Mouse (Mus musculus) megakaryocyte-erythroid progenitor cell, adult 5-6 weeks (primary cell): ENCODE results near the gene Vwa5b2. TPM values are rescaled to one million over a fixed set of nuclear protein-coding genes. Genes with fewer than 3 reads are reported as not detected.

Experiments used
- ATAC-seq: replicated peaks from 2 replicates; pipeline ENCODE4 v1.8.0; 2016; ENCODE audit warnings: mild to moderate bottlenecking, inconsistent platforms; ENCODE audit not compliant: severe bottlenecking, poor library complexity, low FRiP score, low TSS enrichment
- total RNA-seq, 2 experiments: library from RNA; stranded (forward) in 1 of 2; stranded (reverse) in 1 of 2; fragments of 200-1000, 215-1000 nt in 1 of 2; fragments of >200 nt in 1 of 2; fragmentation: Nextera tagmentation in 1 of 2; gene quantifications; 2 replicates each; pipeline ENCODE4 v1.2.3; 2014 to 2017

Gene Vwa5b2
- total RNA-seq, 2 experiments from 2014 or later: not detected

DNA sequence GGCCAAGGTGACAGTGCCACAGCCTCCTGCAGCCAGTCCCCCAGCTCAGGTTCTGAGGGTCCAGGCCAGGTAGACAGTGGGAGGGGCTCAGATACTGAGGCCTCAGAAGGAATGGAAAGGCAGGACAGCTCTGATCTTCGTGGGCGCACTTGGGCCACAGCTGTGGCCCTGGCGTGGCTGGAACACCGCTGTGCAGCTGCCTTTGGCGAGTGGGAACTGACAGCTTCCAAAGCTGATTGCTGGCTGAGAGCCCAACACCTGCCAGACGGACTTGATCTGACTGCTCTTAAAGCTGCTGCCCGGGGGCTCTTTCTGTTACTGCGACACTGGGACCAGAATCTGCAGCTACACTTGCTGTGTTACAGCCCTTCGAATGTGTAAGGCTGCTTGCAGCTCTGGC, 15.4 kb downstream of the Vwa5b2 start:
- no peak for ATAC-seq

- peak; percentile 69 for ATAC-seq
Observed at GRCm38 (mm10) chr16:20610501-20611356, 21.5 kb downstream of the Vwa5b2 start.

- peak; percentile 97 for ATAC-seq
Observed at GRCm38 (mm10) chr16:20611357-20612227, 22.3 kb downstream of the Vwa5b2 start, which contains the start of the genes Eef1akmt4, Gm49333 and Alg3. Gene Eef1akmt4 (plus strand): TSS chr16:20611593. Gene Gm49333 (plus strand): TSS chr16:20611610. Gene Alg3 (minus strand): TSS chr16:20611735.

DNA sequence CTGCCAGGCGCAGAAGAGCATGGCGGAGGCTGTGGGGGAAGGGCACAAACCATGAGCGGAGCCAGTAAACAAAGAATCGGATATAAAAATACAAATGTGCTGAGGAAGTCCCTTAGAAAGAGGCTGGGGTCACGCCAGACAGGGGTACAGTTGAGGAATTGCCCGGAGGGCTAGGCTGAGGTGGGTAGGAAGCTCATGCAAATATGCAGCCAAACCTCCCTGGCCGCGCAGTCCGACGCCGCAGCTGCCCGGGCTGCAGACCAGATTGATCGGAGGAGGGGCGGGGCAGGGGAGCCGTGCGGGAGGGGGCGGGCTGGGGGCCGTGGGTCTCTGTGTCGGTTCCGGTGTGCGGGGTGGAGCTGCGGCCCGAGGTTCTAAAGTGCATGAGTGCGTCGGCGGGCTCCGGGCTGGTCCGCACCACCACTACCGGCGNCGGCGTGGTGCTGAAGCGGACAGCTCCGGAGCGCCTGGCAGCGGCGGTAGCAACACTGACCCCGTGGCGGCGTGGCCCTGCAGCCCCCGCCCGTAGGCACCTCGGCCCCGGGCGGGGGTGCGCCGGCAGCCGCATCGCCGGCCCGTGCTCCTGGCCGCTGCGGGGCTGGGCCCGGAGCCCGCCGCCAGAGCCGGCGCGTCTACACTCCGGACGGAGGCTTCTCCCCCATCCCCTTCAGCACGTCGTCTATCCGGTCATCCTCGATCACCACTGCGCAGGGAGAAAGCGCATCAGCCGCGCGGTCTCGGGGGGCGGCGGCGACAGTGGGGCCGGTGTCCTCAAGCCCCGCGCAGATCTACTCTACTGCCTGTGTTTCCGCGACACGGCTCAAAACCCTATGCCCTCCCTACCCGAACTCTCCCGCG, 30.5 kb downstream of the Vwa5b2 start:
- ATAC-seq: peak; percentile 68

- ATAC-seq: no peak
Observed at GRCm38 (mm10) chr16:20620399-20620735, 31.1 kb downstream of the Vwa5b2 start.

DNA sequence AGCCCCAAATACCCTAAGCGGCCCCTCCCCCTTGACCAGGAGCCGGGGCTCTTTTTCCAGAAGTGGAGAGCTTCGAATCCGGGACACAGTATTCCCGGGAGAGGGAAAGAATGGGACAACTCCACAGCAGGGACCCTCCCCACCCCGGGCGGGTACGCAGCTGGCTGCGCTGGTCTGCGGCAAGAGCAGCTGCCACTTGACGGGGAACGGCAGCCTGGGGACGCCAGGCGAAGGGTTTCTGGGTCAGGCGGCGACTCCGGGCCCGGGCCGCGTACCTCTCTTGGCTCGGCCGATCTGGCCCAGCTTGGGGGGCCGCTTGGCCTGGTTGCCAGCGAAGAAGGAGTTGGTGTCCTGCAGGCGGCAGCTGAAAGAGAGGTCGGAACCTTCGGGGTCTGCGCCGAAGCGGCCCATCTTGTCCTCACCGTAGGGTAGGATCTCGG, 31.5 kb downstream of the Vwa5b2 start:
- ATAC-seq: no peak

DNA sequence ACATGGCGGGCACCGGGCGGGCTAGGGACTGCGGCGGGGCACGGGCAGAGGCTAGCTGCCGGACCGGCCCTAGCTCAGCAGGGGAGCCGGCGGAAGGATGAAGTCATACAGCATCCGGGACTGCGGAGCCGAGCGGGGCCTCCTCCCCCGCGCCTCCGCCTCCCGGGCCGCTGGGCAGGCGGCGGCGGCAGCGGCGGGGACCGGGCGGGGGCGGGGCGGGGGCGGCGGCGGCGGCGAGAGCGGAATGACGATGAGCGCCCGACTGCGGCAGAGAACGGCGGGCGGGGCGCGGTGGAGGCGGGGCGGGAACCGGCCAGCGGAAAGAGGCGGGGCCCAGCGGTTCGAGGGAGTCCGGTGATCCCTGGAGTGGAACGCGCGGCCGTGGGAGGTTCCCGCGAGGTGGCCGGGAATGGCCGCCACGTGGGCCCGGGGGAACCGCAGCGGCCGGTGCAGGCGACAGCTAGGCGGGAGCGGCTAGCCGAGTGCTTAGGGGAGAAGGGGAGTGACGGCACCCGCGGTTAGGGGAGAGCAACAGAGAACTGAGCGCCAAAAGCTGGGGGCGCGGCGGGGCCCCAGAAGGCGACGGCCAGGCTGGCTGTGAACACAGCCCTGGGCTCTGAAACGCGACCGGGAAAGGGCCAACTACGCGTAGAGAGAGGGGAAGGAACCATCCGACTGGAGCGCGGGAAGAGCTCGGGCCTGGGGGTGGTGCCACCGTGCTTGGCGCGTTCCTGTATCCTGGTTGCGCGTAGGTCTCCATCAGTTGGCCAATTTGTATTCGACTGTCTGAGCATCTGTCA, 32.1 kb downstream of the Vwa5b2 start, which contains the start of gene Camk2n2:
Camk2n2 (minus strand) TSS at position 97 of the 800 bp plus-strand sequence.
- ATAC-seq: 0 out of 2 replicates have a peak, but pooled peaks have one; percentile 15

DNA sequence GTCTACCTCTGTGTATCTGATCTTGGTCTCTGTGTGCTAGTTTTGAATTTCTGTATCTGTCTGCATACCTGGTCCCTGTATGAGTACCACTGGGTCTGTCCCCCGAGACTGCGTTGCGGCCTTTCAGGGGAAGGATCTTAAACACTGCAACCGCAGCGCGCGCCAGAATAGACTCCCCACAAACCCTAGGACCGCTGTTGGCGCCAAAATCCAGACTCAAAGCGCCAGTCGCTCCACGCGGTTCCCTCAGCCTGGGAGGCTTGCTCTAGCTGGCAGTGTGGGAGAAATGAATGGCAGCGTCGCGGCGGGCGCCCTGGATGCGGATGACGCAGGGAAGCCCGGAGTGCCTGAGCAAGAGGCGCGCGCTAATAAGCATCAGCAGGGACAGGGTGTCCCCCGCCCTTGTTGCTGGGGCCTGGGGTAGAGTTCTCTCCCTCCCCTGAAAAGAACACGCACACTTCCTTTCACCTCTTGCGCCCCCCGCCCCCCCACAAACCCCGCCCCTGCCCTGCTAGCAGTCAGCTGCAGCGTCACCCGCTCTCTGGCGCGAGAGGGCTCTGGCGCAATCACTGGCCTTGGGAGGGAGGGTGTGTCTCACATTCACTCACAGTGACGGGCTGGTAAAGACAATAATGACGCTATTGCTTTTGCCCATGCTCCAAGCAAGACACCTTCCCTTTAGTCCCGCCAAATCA, 32.9 kb downstream of the Vwa5b2 start:
- 0 out of 2 replicates have a peak, but pooled peaks have one; percentile 3 for ATAC-seq

DNA sequence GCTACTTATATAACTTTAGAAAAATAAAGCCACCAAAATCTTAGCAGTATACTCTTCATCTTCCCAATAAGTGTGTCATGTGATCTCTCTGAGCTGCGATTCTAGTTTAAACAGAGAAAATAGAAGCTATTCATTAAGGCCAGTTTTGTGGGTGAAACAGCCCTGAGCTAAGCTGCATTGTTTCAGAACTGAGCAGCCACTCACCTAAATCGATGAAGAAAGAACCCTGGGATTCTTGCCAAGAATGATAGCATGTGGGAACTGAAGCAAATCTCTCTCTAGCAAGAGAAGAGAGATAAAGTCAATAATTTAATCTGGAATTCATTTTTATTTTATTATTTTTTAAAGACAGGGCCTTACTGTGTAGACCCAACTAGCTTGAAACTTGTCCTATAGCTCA, 33.9 kb downstream of the Vwa5b2 start:
- ATAC-seq: no peak

GRCm38 (mm10) chr16:20628871-20629391, 39.7 kb downstream of the Vwa5b2 start:
- no peak for ATAC-seq

- no peak for ATAC-seq
Observed at GRCm38 (mm10) chr16:20629731-20630634, 40.7 kb downstream of the Vwa5b2 start, which contains the start of gene Ece2. Gene Ece2 (plus strand): TSS chr16:20629828.

GRCm38 (mm10) chr16:20637410-20637809, 48.1 kb downstream of the Vwa5b2 start:
- ATAC-seq: no peak

DNA sequence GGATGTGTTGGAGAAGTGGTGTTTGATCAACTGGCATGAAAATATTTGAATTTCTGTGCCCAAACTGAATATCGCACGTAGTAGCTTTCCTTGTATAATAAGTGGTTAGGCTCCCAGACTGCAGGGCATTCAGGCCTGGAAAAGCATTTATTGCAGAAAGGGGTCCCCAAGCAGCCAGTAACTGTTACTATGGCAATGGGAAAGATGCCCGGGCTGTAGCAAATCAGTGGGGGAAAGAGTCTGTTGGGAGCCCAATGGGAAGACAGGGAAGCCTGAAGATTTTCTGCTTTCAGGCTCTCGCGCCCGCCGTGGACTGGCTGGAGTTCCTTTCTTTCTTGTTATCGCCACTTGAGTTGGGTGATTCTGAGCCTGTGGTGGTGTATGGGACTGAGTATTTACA, 49.1 kb downstream of the Vwa5b2 start:
- ATAC-seq: no peak

- peak; percentile 70; the same call in 1 of the 2 replicates for ATAC-seq
Observed at GRCm38 (mm10) chr16:20642161-20642560, 52.9 kb downstream of the Vwa5b2 start.

GRCm38 (mm10) chr16:20643911-20644310, 54.6 kb downstream of the Vwa5b2 start:
- ATAC-seq: no peak
